Mouse (Mus musculus) MEL (cell line): ENCODE results near the gene Ndufaf2. TPM values are rescaled to one million over a fixed set of nuclear protein-coding genes. Genes with fewer than 3 reads are reported as not detected.

Source experiments
- DNase-seq: peaks from one replicate; pipeline ENCODE4 v3.0.0; 2011; ENCODE audit warnings: low read depth, low spot score
- H3K27ac ChIP-seq: 2 replicates; pipeline ENCODE4 v1.5.1; 2012; ENCODE audit warnings: low read depth, mild to moderate bottlenecking, control low read depth, low read length, moderate library complexity; ENCODE audit not compliant: control insufficient read depth
- H3K27me3 ChIP-seq, 2 experiments: fragments of 150-350 bp in 1 of 2; sonication (generic) in 1 of 2; 2 replicates each; pipeline ENCODE4 v1.6.1; 2012; ENCODE audit warnings: low read length in 2 of 2, mild to moderate bottlenecking in 2 of 2, improper control_type of control experiment in 1 of 2, moderate library complexity in 1 of 2; ENCODE audit not compliant: insufficient read depth in 2 of 2, control insufficient read depth in 1 of 2
- H3K36me3 ChIP-seq, 2 experiments: 2 replicates each; pipeline ENCODE4 v1.6.1; 2012 to 2014; ENCODE audit warnings: low read length in 2 of 2, improper control_type of control experiment in 1 of 2, inconsistent platforms in 1 of 2, mild to moderate bottlenecking in 1 of 2; ENCODE audit not compliant: insufficient read depth in 2 of 2, control insufficient read depth in 1 of 2
- H3K4me1 ChIP-seq, 2 experiments: fragments of 150-350 bp in 1 of 2; sonication (generic) in 1 of 2; 2 replicates each; pipeline ENCODE4 v1.6.1; 2012; ENCODE audit warnings: low read length in 2 of 2, improper control_type of control experiment in 1 of 2, mild to moderate bottlenecking in 1 of 2; ENCODE audit not compliant: insufficient read depth in 2 of 2, control insufficient read depth in 1 of 2
- H3K4me3 ChIP-seq, 2 experiments: fragments of 150-350 bp in 1 of 2; sonication (generic) in 1 of 2; 2 replicates each; pipeline ENCODE4 v1.5.1; 2012; ENCODE audit warnings: low read depth in 2 of 2, low read length in 2 of 2, mild to moderate bottlenecking in 2 of 2, moderate library complexity in 2 of 2, control low read depth in 1 of 2, improper control_type of control experiment in 1 of 2; ENCODE audit not compliant: control insufficient read depth in 1 of 2, insufficient read depth in 1 of 2
- H3K79me2 ChIP-seq: 2 replicates; pipeline ENCODE4 v1.6.1; 2012; ENCODE audit warnings: mild to moderate bottlenecking, low read length, moderate library complexity; ENCODE audit not compliant: control insufficient read depth, poor library complexity, insufficient read depth
- H3K9ac ChIP-seq: 2 replicates; pipeline ENCODE4 v1.6.1; 2012; ENCODE audit warnings: low read depth, mild to moderate bottlenecking, control low read depth, low read length, moderate library complexity; ENCODE audit not compliant: control insufficient read depth, poor library complexity, severe bottlenecking
- H3K9me3 ChIP-seq: fragments of 150-350 bp; sonication (generic); replicated peaks from 2 replicates; pipeline ENCODE4 v1.6.1; 2012; ENCODE audit warnings: mild to moderate bottlenecking, low read length, improper control_type of control experiment, moderate library complexity; ENCODE audit not compliant: insufficient read depth
- BHLHE40 ChIP-seq: IDR thresholded peaks from 2 replicates; pipeline ENCODE4 v1.6.1; 2012; ENCODE audit warnings: low read depth, mild to moderate bottlenecking, inconsistent platforms, low read length, improper control_type of control experiment, borderline replicate concordance
- CHD2 ChIP-seq: IDR thresholded peaks from 2 replicates; pipeline ENCODE4 v1.6.1; 2011; ENCODE audit warnings: low read length, improper control_type of control experiment
- EP300 ChIP-seq, 2 experiments: IDR thresholded peaks; 2 replicates each; pipeline ENCODE4 v1.6.1; 2011; ENCODE audit warnings: improper control_type of control experiment in 2 of 2, low read length in 2 of 2, low read depth in 1 of 2, mild to moderate bottlenecking in 1 of 2
- GABPA ChIP-seq: IDR thresholded peaks from 2 replicates; pipeline ENCODE4 v1.6.1; 2012; ENCODE audit warnings: low read depth, mild to moderate bottlenecking, inconsistent platforms, low read length, improper control_type of control experiment, moderate library complexity
- HCFC1 ChIP-seq: IDR thresholded peaks from 2 replicates; pipeline ENCODE4 v1.6.1; 2012; ENCODE audit warnings: low read depth, mild to moderate bottlenecking, inconsistent platforms, low read length, improper control_type of control experiment, moderate library complexity
- KAT2A ChIP-seq: conservative IDR thresholded peaks from 2 replicates; pipeline ENCODE4 v1.6.1; 2012; ENCODE audit warnings: low read depth, low read length, improper control_type of control experiment, inconsistent platforms
- MXI1 ChIP-seq: IDR thresholded peaks from 2 replicates; pipeline ENCODE4 v1.6.1; 2011; ENCODE audit warnings: mild to moderate bottlenecking, low read depth, low read length, improper control_type of control experiment
- MYB ChIP-seq: IDR thresholded peaks from 2 replicates; pipeline ENCODE4 v1.6.1; 2011; ENCODE audit warnings: mild to moderate bottlenecking, low read depth, low read length, improper control_type of control experiment
- MYC ChIP-seq: IDR thresholded peaks from 2 replicates; pipeline ENCODE4 v1.6.1; 2011; ENCODE audit warnings: low read depth, mild to moderate bottlenecking, low read length, improper control_type of control experiment, moderate library complexity
- NELFE ChIP-seq: IDR thresholded peaks from 2 replicates; pipeline ENCODE4 v1.6.1; 2011; ENCODE audit warnings: low read depth, low read length, improper control_type of control experiment
- SIN3A ChIP-seq: IDR thresholded peaks from 2 replicates; pipeline ENCODE4 v1.6.1; 2012; ENCODE audit warnings: low read length, improper control_type of control experiment, inconsistent platforms
- SMC3 ChIP-seq: IDR thresholded peaks from 2 replicates; pipeline ENCODE4 v1.6.1; 2011; ENCODE audit warnings: low read depth, low read length, improper control_type of control experiment
- TAL1 ChIP-seq: IDR thresholded peaks from 2 replicates; pipeline ENCODE4 v1.6.1; 2012; ENCODE audit warnings: mild to moderate bottlenecking, inconsistent platforms, low read length, moderate library complexity, mixed read lengths
- TBP ChIP-seq: IDR thresholded peaks from 2 replicates; pipeline ENCODE4 v1.8.0; 2011; ENCODE audit warnings: low read depth, low read length, improper control_type of control experiment
- UBTF ChIP-seq: IDR thresholded peaks from 2 replicates; pipeline ENCODE4 v1.6.1; 2012; ENCODE audit warnings: low read depth, mild to moderate bottlenecking, inconsistent platforms, low read length, improper control_type of control experiment, moderate library complexity, borderline replicate concordance; ENCODE audit not compliant: insufficient read depth
- USF1 ChIP-seq: IDR thresholded peaks from 2 replicates; pipeline ENCODE4 v1.6.1; 2014; ENCODE audit warnings: low read depth, mild to moderate bottlenecking, inconsistent platforms, low read length, improper control_type of control experiment, moderate library complexity
- ZC3H11A ChIP-seq: IDR thresholded peaks from 2 replicates; pipeline ENCODE4 v1.6.1; 2012; ENCODE audit warnings: low read depth, mild to moderate bottlenecking, inconsistent platforms, low read length, improper control_type of control experiment
- ZKSCAN1 ChIP-seq: IDR thresholded peaks from 2 replicates; pipeline ENCODE4 v1.6.1; 2012; ENCODE audit warnings: low read depth, mild to moderate bottlenecking, inconsistent platforms, low read length, improper control_type of control experiment, moderate library complexity
- ZMIZ1 ChIP-seq: IDR thresholded peaks from 2 replicates; pipeline ENCODE4 v1.6.1; 2012; ENCODE audit warnings: low read depth, mild to moderate bottlenecking, inconsistent platforms, low read length, improper control_type of control experiment, moderate library complexity
- ZNF384 ChIP-seq: IDR thresholded peaks from 2 replicates; pipeline ENCODE4 v1.6.1; 2012; ENCODE audit warnings: low read depth, mild to moderate bottlenecking, inconsistent platforms, low read length, improper control_type of control experiment
- polyA plus RNA-seq, 2 experiments: library from polyadenylated mRNA; stranded (reverse) in 1 of 2; unstranded in 1 of 2; fragments of >175 nt in 1 of 2; fragments of >200 nt in 1 of 2; gene quantifications; 2 replicates each; pipeline versions ENCODE4 v1.2.1 to v1.2.4; 2012; ENCODE audit warnings: low replicate concordance in 2 of 2, low read depth in 1 of 2; ENCODE audit not compliant: insufficient read length in 2 of 2, insufficient read depth in 1 of 2, missing spikeins in 1 of 2
- total RNA-seq: library from RNA; depleted of rRNA; stranded (reverse); fragments of 300-350 nt; gene quantifications from 2 replicates; pipeline ENCODE4 v1.2.3, GENCODE M21; 2012

Gene Ndufaf2
- total and polyA plus RNA-seq, 3 experiments: 50.9 to 76.0 TPM; not detected in 1

GRCm38 (mm10) chr13:108095617-108096016 is 62.8 kb downstream of the Ndufaf2 start:
- no peak for DNase-seq
- Histone ChIP-seq H3K9ac (no peak overlapping the region), H3K4me3 (no peak overlapping the region), H3K27me3 (no peaks in the 10 kb centered on the region), H3K79me2 (no peaks in the 10 kb centered on the region), H3K4me1 (no peaks in the 10 kb centered on the region), H3K36me3 (no peaks in the 10 kb centered on the region; a peak in 1 of 4 replicates), H3K27ac (no peak overlapping the region), H3K9me3 (no peaks in the 10 kb centered on the region)
- TF ChIP-seq UBTF (no peak), ZC3H11A (no peak), USF1 (no peak), TAL1 (no peak), MYB (no peak), EP300 (IDR thresholded peaks at IDR 0.05; ENCODE audit: low read depth in 1 of 2, low read length in 2 of 2) (no peak), GABPA (no peak), MYC (no peak), ZKSCAN1 (no peak), SIN3A (no peak), CHD2 (no peak), MXI1 (no peak)

GRCm38 (mm10) chr13:108094681-108095080 is 63.7 kb downstream of the Ndufaf2 start:
- TF ChIP-seq ZNF384: no peak
- no peak for TF ChIP-seq NELFE
- no peak for TF ChIP-seq SMC3
- no peak for TF ChIP-seq USF1
- TF ChIP-seq KAT2A: no peak
- no peak for TF ChIP-seq ZMIZ1
- TF ChIP-seq BHLHE40: no peak
- TF ChIP-seq HCFC1: no peak
- no peak for TF ChIP-seq TBP
- no peak for TF ChIP-seq ZKSCAN1
- Histone ChIP-seq H3K9me3 (no peaks in the 10 kb centered on the region), H3K4me3 (no peak overlapping the region), H3K79me2 (no peaks in the 10 kb centered on the region), H3K27me3 (no peaks in the 10 kb centered on the region), H3K36me3 (no peaks in the 10 kb centered on the region; a peak in 1 of 4 replicates), H3K27ac (no peak overlapping the region), H3K4me1 (no peaks in the 10 kb centered on the region), H3K9ac (no peak overlapping the region)
- no peak for DNase-seq
